Mouse (Mus musculus) thymus, postnatal 0 days (tissue): ENCODE results near the gene Odr4. TPM values are rescaled to one million over a fixed set of nuclear protein-coding genes. Genes with fewer than 3 reads are reported as not detected.
A peak's percentile ranks its signal among the peaks of the same experiment; 100 is the strongest.

Source experiments
- DNase-seq: peaks from one replicate; pipeline ENCODE4 v3.0.0-alpha.2; 2015; ENCODE audit warnings: low spot score
- polyA plus RNA-seq: library from polyadenylated mRNA; unstranded; fragments of >200 nt; fragmentation: Nextera tagmentation; extraction: Ambion mirVana; gene quantifications from 2 replicates; pipeline ENCODE4 v1.2.1, GENCODE M21; 2015

Odr4 gene
- 23.1 and 24.2 TPM in 2 replicates for polyA plus RNA-seq

DNA sequence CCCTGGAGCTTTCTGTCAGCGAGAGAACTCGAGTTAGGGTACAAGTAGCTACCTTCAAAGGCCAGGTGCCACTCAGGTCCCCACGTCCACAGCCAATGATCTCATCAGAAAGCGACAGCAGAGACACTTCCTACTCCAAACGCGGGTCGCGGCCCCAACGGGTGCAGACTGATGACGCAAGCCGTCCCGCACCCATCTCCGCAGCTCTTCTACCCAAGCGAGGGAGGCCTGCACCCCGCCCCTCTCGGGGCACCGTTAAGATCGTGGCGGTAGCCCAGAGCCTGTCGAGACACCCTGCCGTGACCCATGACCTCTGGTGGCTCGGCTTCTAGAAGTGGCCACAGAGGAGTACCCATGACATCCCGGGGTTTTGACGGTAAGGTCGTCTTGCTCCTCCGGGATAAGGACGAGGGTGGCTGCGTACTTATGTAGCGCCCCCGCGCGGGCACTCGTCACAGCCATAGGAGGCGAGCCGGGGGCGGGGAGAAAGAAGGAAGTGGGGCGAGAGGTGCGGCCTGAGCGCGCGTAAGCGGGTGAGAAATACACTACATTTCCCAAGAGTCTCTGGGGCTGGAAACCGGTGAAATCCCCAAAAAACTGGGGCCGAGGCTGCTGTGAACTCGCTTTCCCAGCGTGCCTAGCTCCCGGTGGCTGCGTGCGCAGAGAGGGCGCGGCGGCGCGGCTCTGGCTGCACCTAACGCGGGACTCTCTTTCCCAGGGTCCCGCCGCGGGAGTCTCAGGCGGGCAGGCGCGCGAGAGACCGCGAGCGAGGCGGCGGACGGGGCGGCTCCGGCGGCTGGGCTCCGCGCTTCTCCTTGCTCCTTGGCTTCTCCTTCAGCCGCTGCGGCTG lies at the start of gene Odr4, which contains the start of gene Tpr:
Odr4 (minus strand) TSS at position 443 of the 850 bp plus-strand sequence.
Tpr (plus strand) TSS at position 201 of the 850 bp plus-strand sequence.
- DNase-seq: peak; percentile 99

DNA sequence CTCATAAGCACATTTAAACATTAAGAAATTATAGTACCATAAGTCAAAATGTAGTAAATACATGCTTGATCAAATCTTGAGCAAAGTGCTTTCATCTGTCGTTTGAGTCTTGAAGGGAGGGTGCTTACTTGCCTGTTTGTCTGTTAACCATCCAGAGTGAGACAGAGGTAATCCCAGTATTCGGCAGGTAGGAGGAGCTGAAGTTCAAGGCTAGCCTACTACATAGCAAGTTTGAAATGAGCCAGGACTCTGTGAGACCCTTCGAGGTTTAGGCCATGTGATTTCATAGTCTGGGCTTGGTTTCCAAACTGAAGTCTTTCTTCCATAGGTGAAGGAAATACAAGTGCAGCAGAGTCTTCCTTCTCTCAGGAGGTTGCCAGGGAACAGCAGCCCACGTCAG lies 48.9 kb upstream of the Odr4 start:
- no peak for DNase-seq

DNA sequence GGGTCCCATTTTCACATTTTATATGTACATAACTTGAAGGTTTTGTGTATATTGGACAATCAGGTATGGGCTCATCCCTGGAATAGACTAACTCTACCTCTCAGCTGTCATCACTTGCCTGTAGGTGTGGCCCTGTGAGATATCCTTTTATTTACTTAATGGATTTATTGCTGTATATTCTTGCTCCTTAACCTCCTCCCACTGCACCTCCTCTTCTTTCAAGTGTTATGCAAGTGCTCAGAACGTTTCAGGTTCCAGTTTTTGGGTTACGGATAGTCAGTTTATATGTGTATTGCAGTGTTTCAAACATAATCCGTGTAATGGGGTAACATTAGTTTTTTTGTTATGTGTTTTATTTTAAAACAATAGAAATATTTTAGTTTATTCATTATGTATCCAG lies 45.8 kb upstream of the Odr4 start:
- DNase-seq: no peak

DNA sequence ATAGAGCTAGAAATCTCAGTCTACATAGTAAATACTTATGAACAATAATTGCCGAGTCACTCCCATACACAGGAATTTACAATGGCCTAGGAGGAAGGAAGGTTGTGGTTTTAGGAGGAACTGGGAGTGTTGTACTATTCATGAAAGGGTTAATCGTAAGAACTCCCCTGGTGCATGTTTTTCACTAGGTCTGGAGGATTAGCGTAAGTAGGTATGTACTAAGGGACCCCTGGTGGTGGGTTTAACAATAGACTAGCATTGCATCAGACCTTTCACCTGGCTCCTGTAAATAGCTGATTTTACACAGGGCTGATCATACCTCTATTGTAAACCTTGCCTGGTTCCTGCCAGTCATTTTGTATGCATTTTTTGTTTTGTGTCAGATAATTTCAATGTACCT lies 33.3 kb upstream of the Odr4 start:
- no peak for DNase-seq

DNA sequence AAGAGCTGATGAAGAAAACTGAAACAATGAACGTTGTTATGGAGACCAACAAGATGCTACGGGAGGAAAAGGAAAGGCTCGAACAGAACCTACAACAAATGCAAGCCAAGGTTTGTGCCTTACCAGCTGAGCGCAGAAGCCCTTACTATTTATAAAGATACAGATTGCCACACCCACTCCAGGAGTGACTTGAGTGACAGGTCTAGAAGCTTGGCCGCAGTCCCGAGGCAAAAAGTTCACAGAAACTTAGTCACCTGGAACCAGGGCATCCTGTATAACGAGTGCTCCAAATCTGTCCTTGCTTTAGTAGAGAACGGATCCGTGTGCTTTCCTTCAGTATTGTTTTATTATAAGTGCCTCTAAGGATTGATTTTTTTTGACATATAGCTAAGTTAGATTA lies 32.8 kb upstream of the Odr4 start:
- DNase-seq: no peak

DNA sequence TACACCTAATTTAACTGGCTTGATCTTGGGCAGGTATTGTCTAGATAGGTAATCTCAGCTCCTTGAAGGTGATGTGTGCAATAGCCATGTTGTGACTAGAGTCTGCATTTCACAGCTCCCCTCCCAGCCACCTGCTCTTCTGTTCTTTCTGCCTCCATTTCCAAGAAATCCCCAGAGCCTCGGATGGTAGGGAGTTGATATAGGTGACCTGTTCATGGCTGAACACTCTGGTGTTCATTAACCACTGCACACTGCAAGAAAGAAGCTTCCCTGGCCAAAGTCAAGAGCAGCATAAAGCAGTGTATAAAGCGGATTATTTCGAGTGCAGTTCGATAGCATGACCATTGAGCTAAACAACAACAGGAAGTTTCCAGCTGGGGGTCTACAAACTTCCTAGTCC lies 25.5 kb upstream of the Odr4 start:
- no peak for DNase-seq

DNA sequence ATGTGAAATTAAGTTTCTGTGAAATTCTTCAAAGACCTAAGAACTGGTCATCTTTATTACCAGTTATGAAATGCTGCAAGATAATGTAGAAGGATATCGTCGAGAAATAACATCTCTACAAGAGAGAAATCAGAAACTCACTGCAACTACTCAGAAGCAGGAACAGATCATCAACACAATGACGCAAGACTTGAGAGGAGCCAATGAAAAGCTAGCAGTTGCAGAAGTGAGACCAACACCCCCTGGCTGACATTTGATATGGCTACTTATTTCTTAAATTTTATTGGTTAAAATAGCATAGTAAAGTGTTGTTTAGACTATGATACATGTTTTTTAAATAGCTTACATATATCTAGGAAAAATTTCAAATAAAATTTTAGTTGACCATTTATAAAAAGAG lies 23.1 kb upstream of the Odr4 start:
- DNase-seq: no peak

DNA sequence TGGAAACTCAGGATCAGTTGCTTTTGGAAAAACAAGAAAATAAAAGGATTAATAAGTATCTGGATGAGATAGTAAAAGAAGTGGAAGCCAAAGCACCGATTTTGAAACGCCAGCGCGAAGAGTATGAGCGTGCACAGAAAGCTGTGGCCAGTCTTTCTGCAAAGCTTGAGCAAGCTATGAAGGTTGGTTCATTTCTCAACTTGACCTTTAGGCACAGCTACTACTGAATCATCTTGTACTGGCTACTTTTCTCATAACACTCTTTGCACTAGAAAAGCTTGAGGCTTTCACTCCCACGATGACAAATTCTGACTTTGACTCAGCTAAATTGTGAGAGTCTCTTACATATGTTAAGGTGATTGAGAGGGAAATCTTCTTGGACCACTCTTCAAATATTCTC lies 17.1 kb upstream of the Odr4 start:
- no peak for DNase-seq

DNA sequence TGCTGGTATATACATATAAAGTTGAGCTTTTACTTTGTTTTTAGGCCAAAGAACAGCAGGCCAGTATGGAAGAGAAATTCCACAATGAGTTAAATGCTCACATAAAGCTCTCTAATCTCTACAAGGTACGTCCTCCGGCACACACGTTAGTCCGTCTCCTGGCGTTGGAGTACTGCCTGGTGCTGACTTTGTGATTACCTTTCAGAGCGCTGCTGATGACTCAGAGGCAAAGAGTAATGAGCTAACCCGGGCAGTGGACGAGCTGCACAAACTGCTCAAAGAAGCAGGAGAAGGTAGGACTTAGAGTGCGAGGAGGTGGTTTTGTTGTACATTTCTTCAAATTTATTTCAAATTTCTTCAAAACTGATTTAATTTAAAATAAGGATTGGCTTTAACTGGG lies 14.4 kb upstream of the Odr4 start:
- no peak for DNase-seq

DNA sequence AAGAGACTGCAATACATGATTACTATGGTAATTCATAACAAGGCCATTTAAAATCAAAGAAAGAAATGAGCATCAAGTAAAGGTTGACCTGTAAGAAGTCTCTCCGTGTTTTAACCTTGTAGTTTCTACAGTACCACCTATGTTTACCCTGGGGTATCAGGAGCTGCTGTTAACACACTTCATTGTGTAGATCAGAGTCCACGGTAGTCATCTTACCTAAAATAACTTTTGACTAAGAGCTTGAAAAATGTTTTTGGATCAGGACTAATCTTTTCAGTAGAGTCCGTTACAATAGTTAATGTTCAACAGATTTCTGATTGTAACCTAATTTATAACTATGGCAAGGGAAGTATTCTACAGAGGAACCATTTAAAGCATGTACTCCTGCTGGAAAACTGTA lies 11.7 kb upstream of the Odr4 start:
- DNase-seq: no peak

DNA sequence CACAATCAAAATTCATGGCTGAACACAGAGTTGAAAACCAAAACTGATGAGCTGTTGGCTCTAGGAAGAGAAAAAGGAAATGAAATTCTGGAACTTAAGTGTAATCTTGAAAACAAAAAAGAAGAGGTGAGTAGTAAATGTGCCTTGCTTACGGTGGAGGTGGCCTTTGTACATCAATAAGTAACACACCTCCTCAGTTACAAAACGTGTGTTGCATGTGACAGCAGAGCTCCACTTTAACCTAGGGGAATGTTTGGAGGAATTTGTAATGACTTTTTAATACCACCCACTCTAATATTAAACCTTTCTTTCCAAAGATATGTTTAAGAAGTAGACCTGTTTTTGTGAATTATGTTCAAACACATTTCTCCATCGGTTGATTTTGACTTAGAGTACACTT lies 11.0 kb upstream of the Odr4 start:
- no peak for DNase-seq

DNA sequence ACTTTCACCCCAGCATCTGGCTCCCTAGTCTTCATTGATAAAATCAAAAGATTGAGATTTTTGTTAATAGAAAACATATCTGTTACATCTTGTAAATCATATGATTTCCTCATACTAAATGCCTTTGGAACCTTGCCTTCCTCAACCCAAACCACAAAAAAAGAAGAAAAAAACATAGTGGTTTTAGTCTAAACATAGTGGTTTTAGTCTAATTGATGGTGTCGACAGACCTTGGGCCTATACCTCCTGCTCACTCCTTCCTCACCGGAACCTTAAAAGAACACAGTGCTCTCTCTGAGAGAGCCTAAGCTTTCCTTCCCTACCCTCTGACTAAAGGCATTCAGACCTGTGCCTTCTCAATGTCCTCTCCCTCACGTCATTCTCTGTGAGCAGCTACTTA lies 3.1 kb upstream of the Odr4 start:
- DNase-seq: no peak

DNA sequence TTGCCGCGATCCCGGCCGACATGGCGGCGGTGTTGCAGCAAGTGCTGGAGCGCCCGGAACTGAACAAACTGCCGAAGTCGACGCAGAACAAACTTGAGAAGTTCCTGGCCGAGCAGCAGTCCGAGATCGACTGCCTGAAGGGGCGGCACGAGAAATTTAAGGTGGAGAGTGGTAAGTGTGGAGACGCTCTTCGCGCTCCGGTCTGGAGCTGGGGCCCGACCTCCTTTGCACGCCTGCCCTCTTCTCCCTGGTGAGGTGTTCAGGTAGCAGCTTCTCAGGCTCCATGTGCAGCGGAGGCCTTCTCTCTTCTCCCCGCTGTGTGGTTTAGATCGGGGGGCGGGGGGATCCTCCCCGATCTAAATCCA lies 590 bp upstream of the Odr4 start:
- no peak for DNase-seq

DNA sequence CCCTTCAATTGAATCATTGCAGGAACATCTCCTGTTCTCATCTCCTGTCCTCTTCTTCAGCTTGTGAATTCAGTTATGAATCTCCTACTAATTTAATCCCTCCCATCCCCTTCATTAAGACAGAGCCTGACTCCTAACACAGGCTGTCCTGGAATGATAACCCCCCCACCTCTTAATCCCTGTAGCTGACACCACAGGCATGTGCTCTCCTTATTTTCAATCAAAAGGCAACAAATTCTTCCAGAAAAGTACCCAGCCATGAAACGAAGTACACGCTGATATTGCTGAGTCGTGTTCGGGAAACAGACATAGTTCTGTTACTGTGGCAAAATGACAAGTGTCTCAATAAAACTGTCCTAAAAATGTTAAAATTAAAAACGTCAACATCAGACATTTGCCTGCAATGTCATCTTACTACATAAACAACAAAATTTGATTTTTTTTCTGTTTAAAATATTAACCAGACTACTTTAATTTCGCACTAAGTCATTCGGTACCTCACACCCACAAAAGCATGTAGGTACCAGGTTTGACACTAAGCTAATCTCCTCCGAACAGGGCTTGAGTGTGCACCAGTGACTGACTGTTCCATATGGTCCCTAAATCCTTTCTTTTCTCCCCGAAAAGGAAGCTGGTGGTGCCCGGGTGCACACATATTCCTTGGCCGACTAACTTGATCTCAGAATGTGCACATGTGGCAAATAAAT lies 796 bp downstream of the Odr4 start:
- no peak for DNase-seq

DNA sequence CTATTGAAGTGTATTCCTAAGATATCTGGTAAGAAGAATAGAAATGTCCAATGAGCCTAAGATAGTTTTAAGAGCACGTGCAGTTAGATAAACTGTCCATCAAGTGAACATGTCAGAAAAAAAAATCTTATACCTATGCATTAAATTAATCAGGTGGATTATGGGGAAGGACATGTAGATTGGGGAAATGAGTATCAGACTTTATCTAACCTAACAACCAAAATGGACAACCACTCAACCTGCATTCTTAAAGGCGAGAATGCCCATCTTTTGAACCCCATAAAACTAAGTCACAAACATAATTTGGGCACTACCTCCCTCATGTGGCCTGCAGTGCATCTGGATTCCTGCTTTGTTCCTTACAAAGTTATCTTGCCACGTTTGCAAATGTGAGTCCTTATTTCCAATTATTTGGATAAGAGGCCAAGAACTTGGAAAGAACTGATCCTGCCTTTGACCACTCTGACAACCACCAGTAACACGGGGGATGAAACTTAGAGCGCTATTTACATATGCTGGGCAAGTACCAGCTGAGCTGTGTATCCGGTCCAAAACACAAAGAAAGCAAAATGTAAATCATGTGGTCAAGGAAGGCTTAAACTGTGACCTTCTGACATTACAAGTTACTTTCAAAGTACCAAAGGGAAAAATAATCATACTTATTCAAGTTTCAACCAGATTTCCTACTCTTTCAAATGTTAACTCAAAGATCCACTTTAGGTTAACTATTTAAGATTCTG lies 3.3 kb downstream of the Odr4 start:
- no peak for DNase-seq

DNA sequence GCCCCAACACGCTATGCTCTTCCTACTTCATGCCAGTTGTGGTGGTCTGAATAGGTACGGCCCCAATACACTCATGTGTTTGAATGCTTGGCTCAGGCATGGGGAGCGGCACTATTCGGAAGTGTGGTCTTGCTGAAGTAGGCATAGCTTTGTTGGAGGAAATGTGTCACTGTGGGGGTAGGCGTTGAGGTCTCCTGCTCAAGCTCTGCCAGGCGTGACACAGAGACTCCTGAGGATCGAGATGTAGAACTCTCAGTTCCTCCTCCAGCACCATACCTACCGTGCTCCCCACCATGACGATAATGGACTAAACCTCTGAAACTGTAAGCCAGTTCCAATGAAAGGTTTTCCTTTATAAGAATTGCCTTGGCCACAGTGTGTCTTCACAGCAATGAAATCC lies 5.3 kb downstream of the Odr4 start:
- no peak for DNase-seq

DNA sequence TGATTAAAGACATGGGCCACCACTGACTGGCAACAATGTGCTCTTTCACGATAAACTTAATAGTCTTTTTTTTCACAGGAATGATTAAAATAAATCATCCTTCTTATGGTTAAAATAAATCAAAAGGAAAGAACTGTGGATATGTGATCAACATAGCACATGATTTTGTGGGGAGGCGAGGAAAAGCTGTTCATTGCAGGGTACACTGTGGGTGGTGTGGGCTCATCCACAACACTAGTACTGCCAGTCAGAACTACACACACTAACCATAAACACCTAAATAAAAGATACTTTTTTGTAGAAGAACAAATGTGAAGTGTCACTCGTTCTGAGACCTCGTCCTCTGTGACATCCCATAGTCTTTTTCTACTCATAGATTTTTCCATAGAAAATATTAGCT lies 8.7 kb downstream of the Odr4 start:
- DNase-seq: no peak

DNA sequence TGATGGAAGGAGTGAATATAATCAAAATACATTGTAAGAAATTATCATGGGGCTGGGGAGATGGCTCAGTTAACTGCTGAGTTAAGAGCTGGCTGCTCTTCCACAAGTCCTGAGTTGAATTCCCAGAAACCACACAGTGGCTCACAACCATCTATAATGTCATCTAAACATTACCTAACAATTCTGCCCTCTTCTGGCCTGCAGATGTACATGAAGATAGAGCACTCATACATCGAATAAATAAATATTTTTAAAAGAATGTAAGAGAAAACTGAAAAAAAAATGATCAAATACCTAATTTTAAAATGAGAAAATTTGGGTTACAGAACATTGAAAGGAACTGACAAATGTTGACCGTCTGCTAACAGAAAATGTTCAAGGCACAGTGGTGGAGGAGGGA lies 18.6 kb downstream of the Odr4 start:
- no peak for DNase-seq

DNA sequence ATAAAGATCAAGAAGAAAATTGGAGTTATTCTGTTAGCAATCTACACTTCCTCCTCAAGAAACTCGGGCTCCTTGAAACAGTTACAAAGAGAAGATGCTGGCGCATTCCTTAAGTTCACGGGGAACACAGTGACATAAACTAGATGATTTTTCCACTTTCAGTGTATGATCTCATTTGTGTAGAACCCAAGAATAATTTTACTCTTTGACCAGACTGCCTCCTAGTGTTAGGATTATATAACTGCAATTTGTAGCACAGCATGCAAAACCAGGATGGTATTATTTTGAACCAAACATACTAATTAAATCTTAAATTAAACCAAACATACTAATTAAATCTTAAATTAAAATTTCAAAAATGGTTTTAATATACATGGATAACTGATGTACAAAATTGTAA lies 20.0 kb downstream of the Odr4 start:
- peak; percentile 20 for DNase-seq

DNA sequence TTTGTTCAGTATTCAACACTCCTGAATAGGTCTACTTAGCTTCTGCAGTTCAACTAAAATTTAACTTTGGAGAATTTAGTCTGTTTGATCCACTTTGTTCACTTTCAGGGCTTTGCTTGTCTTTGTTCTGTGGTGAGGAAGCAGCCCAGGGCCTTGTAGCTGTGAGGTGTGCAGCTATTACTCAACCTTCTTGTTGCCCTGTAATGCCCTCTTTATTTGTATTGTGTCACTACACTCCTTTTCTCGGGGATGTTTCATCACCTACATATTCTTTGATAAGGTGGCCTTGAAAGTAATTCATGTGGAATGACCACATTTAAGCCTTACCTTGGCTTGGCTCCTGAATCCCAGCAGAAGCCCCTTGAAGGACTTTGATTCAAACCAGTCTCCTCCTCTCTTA lies 32.0 kb downstream of the Odr4 start:
- DNase-seq: no peak

DNA sequence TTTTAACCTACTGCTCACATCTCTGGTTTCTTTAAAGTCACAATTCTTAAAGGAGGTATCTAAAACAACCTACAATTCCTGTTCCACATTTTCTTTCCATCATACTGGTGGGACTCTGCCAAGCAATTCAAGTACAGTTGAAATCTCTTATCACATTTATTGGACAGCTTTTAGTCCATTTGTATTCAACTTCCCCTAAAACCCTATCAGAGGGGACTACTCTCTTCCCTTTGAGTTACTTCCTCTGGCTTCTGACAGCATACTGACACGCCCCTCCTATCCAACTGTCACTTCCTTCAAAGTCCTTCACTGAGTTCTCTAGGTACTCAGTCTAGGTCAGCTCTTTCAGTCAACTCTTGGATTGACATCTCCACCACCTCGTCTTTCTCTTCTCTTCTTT lies 57.8 kb downstream of the Odr4 start:
- DNase-seq: no peak

DNA sequence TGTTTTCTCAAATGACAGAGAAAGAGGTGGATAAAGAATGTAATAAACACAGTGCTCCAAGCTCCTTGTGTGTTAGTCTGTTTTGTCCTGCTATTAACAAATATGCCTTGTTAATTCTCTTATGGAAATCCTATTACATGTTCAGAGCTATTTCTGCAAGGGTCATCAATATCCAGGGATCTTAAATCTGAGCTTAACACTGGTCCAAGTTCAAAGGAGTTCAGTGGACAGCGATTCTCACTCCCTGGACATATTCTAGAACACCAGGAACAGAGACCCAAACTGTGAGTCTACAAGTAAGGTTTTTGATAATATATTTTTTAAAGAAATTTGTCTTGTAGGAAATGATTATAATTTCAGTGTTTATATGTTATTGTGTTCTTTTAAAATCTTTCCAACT lies 73.7 kb downstream of the Odr4 start, which contains the start of gene Pdc:
Pdc (plus strand) TSS at position 213 of the 400 bp plus-strand sequence.
- DNase-seq: no peak
